In the genomic region with DNA sequence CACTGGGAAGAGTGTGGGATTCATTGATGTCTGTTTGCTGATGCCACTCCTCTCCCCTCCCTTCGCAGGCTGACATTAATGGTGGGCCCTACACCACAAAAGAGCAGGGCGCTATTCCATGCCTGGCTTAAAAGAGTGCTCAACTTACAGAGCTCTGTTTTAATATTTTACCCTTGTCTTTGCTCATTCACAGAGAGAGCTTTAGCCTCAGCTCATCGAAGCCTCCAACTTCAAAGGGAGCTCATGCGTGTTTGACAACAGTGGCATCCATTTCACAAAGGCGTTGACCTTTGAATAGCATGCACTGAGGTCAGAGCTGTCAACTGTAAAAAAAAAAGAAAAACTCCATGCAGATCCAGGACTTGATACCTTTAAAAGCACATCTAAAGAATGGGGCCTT, we compare ENCODE assay signal across 28 mouse cellular contexts.
A peak's percentile ranks its signal among the peaks of the same experiment; 100 is the strongest.
DNase-seq lines count a peak whose midpoint lies in the region; ATAC-seq lines count a peak whose summit lies in the region.
"Had no signal": no experiment of that assay in that cellular context is flagged by ENCODE, and none has a peak within 500 bp of the region (broad histone marks: within the 10 kb centered on the region; RNA-seq: fewer than 3 reads in every experiment).

No protein-coding gene starts in this region.

- H3K4me3 ChIP-seq in hindbrain, embryonic 11.5 days (ENCODE audit: low read depth, low read length): no peak overlapping the region
- no peak overlapping the region for H3K4me3 ChIP-seq in hindbrain, embryonic 13.5 days
- no peak overlapping the region for H3K4me3 ChIP-seq in kidney, embryonic 16.5 days (ENCODE audit: low read length)
- H3K4me3 ChIP-seq: embryonic facial prominence, embryonic 12.5 days; forebrain, embryonic 15.5 days; hindbrain, embryonic 10.5 days; intestine, embryonic 15.5 days; limb, embryonic 10.5 days; limb, embryonic 15.5 days; liver, embryonic 15.5 days; neural tube, embryonic 13.5 days had no signal

- no peaks in the 10 kb centered on the region for H3K9me3 ChIP-seq in hindbrain, embryonic 11.5 days (ENCODE audit: control insufficient read depth, low read length)
- no peaks in the 10 kb centered on the region for H3K9me3 ChIP-seq in hindbrain, embryonic 13.5 days
- no peaks in the 10 kb centered on the region for H3K9me3 ChIP-seq in kidney, embryonic 16.5 days (ENCODE audit: low read length)
- H3K9me3 ChIP-seq: embryonic facial prominence, embryonic 12.5 days; forebrain, embryonic 15.5 days; G1E; hindbrain, embryonic 10.5 days; intestine, embryonic 15.5 days; limb, embryonic 10.5 days; limb, embryonic 15.5 days; liver, embryonic 15.5 days; neural tube, embryonic 13.5 days had no signal

- no peaks in the 10 kb centered on the region for H3K4me1 ChIP-seq in hindbrain, embryonic 11.5 days (replicated peaks; ENCODE audit: control insufficient read depth, insufficient read depth, low read length)
- H3K4me1 ChIP-seq in hindbrain, embryonic 13.5 days (replicated peaks): no peaks in the 10 kb centered on the region; the same call in 1 of the 2 replicates
- peaks cover 4% of the 10 kb centered on the region; the same call in 1 of the 2 replicates for H3K4me1 ChIP-seq in kidney, embryonic 16.5 days (ENCODE audit: insufficient read depth, low read length)
- H3K4me1 ChIP-seq: forebrain, embryonic 15.5 days; intestine, embryonic 15.5 days; limb, embryonic 10.5 days; limb, embryonic 15.5 days; liver, embryonic 15.5 days had no signal

- H3K27ac ChIP-seq in hindbrain, embryonic 11.5 days (ENCODE audit: low read depth, low read length): no peak overlapping the region
- H3K27ac ChIP-seq in hindbrain, embryonic 13.5 days: no peak overlapping the region
- no peak overlapping the region for H3K27ac ChIP-seq in kidney, embryonic 16.5 days (ENCODE audit: low read length)
- H3K27ac ChIP-seq: embryonic facial prominence, embryonic 12.5 days; forebrain, embryonic 15.5 days; hindbrain, embryonic 10.5 days; hindbrain, postnatal 0 days; intestine, embryonic 15.5 days; limb, embryonic 10.5 days; limb, embryonic 15.5 days; liver, embryonic 15.5 days; neural tube, embryonic 13.5 days; stomach, postnatal 0 days had no signal

- 19% methylated on average over 5 of the region's 5 CpGs for WGBS in hindbrain, embryonic 11.5 days
- 25% methylated on average over 5 of the region's 5 CpGs for WGBS in hindbrain, embryonic 13.5 days
- 30% methylated on average over 5 of the region's 5 CpGs for WGBS in kidney, embryonic 16.5 days

- no peak for DNase-seq in hindbrain, embryonic 11.5 days (ENCODE audit: low spot score)
- no peak for DNase-seq in kidney, postnatal 4 days
- DNase-seq in ZHBTc4 (ENCODE audit: low read depth, low spot score): peak; percentile 5
- peak; percentile 28 for DNase-seq in embryo, embryonic 9.5 days (ENCODE audit: extremely low spot score)
- no peak for DNase-seq in adrenal gland, postnatal 36 days
- DNase-seq: adrenal gland, postnatal 14 days; cerebellum, adult 11-12 months; cerebellum, adult 9-11 months; heart, postnatal 14 days; layer of hippocampus, postnatal 36 days; lung, embryonic 14.5 days; lung, postnatal 14 days; right cerebral cortex, postnatal 4 days; thymus, adult 18-20 months; thymus, postnatal 25 days had no signal

- H3K36me3 ChIP-seq in hindbrain, embryonic 11.5 days (ENCODE audit: control insufficient read depth, insufficient read depth, low read length): no peaks in the 10 kb centered on the region
- H3K36me3 ChIP-seq in hindbrain, embryonic 13.5 days: no peaks in the 10 kb centered on the region
- H3K36me3 ChIP-seq in kidney, embryonic 16.5 days (ENCODE audit: insufficient read depth, low read length): no peaks in the 10 kb centered on the region
- H3K36me3 ChIP-seq: embryonic facial prominence, embryonic 12.5 days; forebrain, embryonic 15.5 days; G1E; hindbrain, embryonic 10.5 days; intestine, embryonic 15.5 days; limb, embryonic 10.5 days; limb, embryonic 15.5 days; liver, embryonic 15.5 days; neural tube, embryonic 13.5 days had no signal

- H3K9ac ChIP-seq in hindbrain, embryonic 11.5 days (ENCODE audit: low read depth, low read length): no peak overlapping the region
- H3K9ac ChIP-seq in hindbrain, embryonic 13.5 days: no peak overlapping the region
- no peak overlapping the region for H3K9ac ChIP-seq in kidney, embryonic 16.5 days (replicated peaks; ENCODE audit: low read length)
- H3K9ac ChIP-seq: embryonic facial prominence, embryonic 12.5 days; forebrain, embryonic 15.5 days; intestine, embryonic 15.5 days; limb, embryonic 15.5 days; liver, embryonic 15.5 days; lung, embryonic 14.5 days; neural tube, embryonic 13.5 days had no signal

- H3K4me2 ChIP-seq in hindbrain, embryonic 11.5 days (replicated peaks; ENCODE audit: low read depth, low read length): no peak overlapping the region
- no peak overlapping the region for H3K4me2 ChIP-seq in hindbrain, embryonic 13.5 days
- H3K4me2 ChIP-seq in kidney, embryonic 16.5 days (replicated peaks; ENCODE audit: low read depth, low read length): no peak overlapping the region
- H3K4me2 ChIP-seq: embryonic facial prominence, embryonic 12.5 days; forebrain, embryonic 15.5 days; intestine, embryonic 15.5 days; limb, embryonic 15.5 days; liver, embryonic 15.5 days; lung, embryonic 14.5 days; neural tube, embryonic 13.5 days had no signal

- ATAC-seq in hindbrain, embryonic 11.5 days (ENCODE audit: low FRiP score): 0 out of 2 replicates have a peak, but pooled peaks have one; percentile 25
- ATAC-seq in hindbrain, embryonic 13.5 days (ENCODE audit: low FRiP score): no peak
- peak; percentile 46; the same call in 1 of the 2 replicates for ATAC-seq in kidney, embryonic 16.5 days (ENCODE audit: low FRiP score, low TSS enrichment)
- ATAC-seq: forebrain, embryonic 15.5 days; hindbrain, postnatal 0 days; intestine, embryonic 15.5 days had no signal

- no peaks in the 10 kb centered on the region for H3K27me3 ChIP-seq in hindbrain, embryonic 11.5 days (ENCODE audit: control insufficient read depth, insufficient read depth, low read length)
- H3K27me3 ChIP-seq in hindbrain, embryonic 13.5 days: no peaks in the 10 kb centered on the region
- no peaks in the 10 kb centered on the region for H3K27me3 ChIP-seq in kidney, embryonic 16.5 days (ENCODE audit: insufficient read depth, low read length)
- H3K27me3 ChIP-seq: embryonic facial prominence, embryonic 12.5 days; forebrain, embryonic 15.5 days; intestine, embryonic 15.5 days; limb, embryonic 15.5 days; liver, embryonic 15.5 days; neural tube, embryonic 13.5 days had no signal

Comparison
In these comparisons a context has a peak if more than half of its experiments do, and no peak if none do; other contexts are left out.
1. DNase-seq: peak in ZHBTc4 (single experiment) and embryo, embryonic 9.5 days (single experiment); none in hindbrain, embryonic 11.5 days (single experiment), kidney, postnatal 4 days (0 of 2) and adrenal gland, postnatal 36 days (0 of 2).